Mouse (Mus musculus) brown adipose tissue, adult 24 weeks (tissue): ENCODE results near the gene Pof1b. TPM values are rescaled to one million over a fixed set of nuclear protein-coding genes. Genes with fewer than 3 reads are reported as not detected.

Experiments
- H3K27ac ChIP-seq: fragments of 200-500 bp; replicated peaks from 2 replicates; pipeline ENCODE4 v1.5.1; 2012; ENCODE audit warnings: low read depth, mild to moderate bottlenecking, low read length
- H3K4me1 ChIP-seq: fragments of 200-500 bp; 2 replicates; pipeline ENCODE4 v1.6.1; 2012; ENCODE audit warnings: low read length, mixed read lengths; ENCODE audit not compliant: control insufficient read depth, insufficient read depth, insufficient read length
- H3K4me3 ChIP-seq: fragments of 200-500 bp; 2 replicates; pipeline ENCODE4 v1.5.1; 2012; ENCODE audit warnings: low read depth, mild to moderate bottlenecking, low read length, moderate library complexity; ENCODE audit not compliant: insufficient read depth
- polyA plus RNA-seq: library from polyadenylated mRNA; stranded (reverse); fragments of >200 nt; gene quantifications from 2 replicates; pipeline ENCODE4 v1.2.4, GENCODE M21; 2012; ENCODE audit not compliant: missing spikeins, insufficient read depth, insufficient read length

Gene Pof1b
- polyA plus RNA-seq = 0.28 TPM in 1 of 2 replicates, not detected in the other

DNA sequence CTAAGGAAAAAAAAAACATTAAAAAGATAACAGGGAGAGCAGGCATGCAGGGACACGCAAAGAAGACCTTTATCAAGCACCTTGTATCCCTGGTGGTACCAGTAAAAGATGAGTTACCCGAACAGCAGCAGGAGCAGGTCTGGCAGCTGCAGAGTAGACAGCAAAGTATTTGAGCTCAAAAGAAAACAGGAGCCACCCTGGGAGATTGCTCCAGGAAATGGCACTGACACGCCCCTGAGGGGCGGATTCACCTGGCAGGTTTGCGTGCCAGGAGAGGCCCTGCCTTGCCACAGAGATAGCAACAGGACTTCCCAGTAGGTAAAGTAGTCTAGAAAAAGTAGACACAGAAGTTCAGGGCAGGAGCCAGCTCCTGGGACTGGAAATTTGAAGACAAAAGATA is at the start of gene Pof1b:
Pof1b (minus strand) TSS at position 144 of the 400 bp plus-strand sequence.
- H3K4me3 ChIP-seq = no peak within 1 kb of the TSS
- no peak within 1 kb of the TSS for H3K27ac ChIP-seq
- H3K4me1 ChIP-seq = no peaks in the 10 kb centered on the region

DNA sequence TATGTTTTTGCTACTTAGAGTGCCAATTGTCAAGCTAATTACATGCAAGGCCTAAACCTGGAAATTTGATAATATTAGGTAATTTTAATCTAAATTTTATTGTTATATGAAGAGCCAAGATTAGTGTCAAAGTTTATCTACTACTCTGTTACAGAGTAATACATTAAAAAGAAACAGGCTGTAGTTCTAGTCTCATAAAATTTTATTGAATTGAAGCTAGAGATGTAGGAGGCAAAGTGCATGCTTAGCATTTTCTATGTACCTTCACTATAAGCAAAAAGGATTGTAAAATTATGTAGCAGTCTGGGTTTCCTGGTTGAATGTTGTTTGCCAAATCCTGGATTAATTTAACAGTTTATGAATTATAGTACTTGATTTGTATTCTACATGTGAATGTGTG is 18.1 kb upstream of the Pof1b start:
- Histone ChIP-seq H3K27ac (no peak overlapping the region), H3K4me1 (no peaks in the 10 kb centered on the region), H3K4me3 (no peak overlapping the region)

DNA sequence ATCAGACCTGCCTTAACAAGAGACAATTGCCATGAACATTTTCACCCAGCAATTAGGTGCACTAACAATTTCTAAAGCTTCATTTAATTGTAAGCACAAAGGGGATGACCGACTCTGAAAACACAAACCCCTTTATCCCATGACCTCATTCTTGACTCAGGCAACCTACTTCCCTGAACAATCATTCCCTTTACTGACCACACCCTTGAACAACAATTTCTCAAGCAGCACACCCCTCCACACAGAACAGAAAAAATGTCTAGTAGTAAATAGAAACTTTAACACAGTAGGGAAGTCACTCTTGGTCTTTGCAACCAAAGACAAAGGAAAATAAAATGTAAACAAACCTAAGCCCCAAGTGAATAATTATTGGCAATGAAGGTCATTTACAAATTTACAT is 4.1 kb downstream of the Pof1b start:
- H3K27ac ChIP-seq = no peak overlapping the region
- no peaks in the 10 kb centered on the region for H3K4me1 ChIP-seq
- H3K4me3 ChIP-seq = no peak overlapping the region

DNA sequence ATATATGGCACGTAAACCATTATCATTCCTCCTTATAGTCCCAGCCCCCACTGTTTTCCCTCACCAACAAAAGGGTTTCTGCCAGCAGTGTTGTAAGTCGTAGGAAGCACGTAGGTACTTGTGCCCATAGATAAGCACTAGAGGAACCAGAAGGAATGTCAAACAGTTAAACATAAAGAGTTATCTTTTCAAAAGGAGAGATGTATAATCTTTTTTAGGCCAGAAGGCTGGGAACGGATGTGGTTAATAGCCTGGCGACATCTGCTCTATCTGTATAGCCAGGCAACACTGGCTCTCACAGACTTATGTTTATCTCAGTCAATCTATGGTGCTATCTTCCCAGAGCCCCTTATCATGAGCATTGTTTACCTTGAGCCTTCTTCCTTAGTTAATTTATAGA is 17.8 kb downstream of the Pof1b start:
- H3K4me3 ChIP-seq = no peak overlapping the region
- no peaks in the 10 kb centered on the region for H3K4me1 ChIP-seq
- H3K27ac ChIP-seq = no peak overlapping the region

DNA sequence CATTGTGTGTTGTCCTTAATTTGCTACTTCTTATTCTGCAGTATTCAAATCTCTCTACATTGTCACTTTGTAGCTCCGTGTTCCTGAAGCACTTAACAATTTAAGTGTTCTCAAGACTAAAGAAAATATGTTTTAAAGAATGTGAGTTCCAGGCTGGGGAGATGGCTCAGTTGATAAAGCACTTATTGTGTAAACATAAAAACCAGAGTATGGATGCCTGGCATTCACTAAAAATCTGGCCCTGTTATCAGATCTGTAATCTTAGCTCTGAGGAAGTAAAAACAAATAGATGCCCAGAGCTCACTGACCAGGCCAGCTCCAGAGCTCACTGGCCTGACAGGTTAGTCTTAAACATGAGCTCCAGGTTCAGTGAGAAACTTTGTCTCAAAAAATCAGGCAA is 22.9 kb downstream of the Pof1b start:
- Histone ChIP-seq H3K27ac (no peak overlapping the region), H3K4me3 (no peak overlapping the region), H3K4me1 (no peaks in the 10 kb centered on the region)

DNA sequence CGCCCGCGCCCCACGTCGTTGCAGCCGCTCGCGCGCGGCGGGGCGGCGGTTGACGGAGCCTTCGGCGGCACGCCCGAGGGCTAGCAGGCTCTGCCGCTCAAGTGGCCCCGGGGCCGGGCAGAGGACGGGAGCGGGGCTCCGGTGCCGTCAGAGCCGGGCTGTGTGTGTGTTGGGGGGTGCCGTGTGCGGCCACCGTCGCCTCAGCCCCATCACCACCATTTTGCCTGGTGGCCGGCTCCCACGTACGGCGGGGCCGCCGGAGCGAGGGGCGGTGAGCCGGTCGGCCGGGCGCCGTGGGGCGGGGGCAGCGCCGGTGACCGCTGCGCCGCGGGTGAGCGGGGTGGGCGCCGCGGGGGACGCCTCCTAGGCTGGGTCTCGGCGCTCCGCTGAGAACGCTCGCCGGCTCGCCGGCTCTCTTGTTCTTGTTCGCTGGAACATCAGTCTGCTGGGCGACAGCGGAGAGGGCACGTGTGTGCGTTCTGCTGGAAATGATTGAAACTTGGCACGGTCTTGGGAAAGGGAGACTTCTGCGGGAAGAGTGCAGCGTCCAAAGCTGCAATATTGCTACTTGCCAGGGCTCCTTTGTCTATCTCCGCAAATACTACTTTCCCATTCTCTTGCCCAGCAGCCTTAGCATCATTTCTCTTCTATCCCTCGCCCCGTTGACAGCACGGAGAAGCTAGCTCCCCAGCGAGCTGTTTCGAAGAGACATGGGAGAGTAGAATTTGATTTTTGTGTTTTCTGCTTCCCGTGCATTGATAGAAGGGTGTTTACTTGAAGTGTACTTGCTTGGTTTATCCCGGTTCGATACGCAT is 96.9 kb downstream of the Pof1b start:
- no peaks in the 10 kb centered on the region for H3K4me1 ChIP-seq
- H3K4me3 ChIP-seq = peak overlapping the region; percentile 65
- H3K27ac ChIP-seq = no peak overlapping the region

DNA sequence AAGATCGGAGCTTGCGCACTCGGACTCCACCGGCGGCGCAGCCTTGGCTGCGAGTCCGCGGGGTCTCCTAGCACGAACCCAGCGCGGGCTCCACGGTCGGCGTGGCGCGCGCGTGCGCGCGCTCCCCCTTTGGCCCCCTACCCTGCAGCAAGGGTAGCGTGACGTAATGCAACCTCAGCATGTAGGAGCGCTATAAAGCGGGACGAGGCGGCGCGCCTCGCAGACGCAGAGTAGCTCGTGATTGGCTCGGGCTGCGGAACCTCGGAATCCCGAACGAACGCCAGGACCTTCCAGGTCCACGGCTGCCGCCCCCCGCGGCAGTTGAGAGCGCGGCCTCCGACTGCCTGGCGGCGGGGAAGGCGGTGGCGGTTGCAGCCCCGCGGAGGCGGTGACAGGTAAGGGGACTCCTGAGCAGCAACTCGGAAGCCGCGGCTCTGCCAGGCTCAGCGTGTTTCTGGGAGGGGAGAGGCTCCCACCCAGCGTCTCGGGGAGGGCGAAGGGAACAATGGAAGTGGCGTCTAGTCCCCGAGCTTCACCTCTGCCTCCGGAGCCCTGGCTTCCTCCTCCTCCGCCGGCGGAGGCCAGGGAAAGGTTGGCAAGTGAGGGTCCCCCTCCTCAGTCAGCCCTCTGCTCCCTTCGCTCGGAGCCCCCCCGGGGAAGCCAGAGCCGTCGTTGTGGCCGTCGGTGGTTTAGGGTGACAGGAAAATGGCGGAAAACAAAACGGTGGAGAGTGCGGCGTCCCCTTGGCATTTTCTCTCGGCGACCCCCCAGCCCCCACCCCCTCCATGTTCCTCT is 97.7 kb downstream of the Pof1b start, which contains the start of gene Zfp711:
Zfp711 (plus strand) TSS at position 16 of the 795 bp plus-strand sequence.
- H3K4me3 ChIP-seq = peak within 1 kb of the TSS; percentile 65
- no peaks in the 10 kb centered on the region for H3K4me1 ChIP-seq
- H3K27ac ChIP-seq = no peak within 1 kb of the TSS

Other genes with a start within 250 kb of the Pof1b start
- not detected in 2 replicates for gene 2010106E10Rik, start 203.4 kb downstream of the Pof1b start, polyA plus RNA-seq
- not detected in 2 replicates for gene Zfp711, start 98.1 kb downstream of the Pof1b start, polyA plus RNA-seq